Comparison of ENCODE assay signal across 13 mouse cellular contexts in genomic region chr2:35265775-35266174, GRCm38 (mm10). TPM values are rescaled to one million over a fixed set of nuclear protein-coding genes. Genes with fewer than 3 reads are reported as not detected.
DNase-seq lines count a peak whose midpoint lies in the region; ATAC-seq lines count a peak whose summit lies in the region.
"Had no signal": no experiment of that assay in that cellular context is flagged by ENCODE, and none has a peak within 500 bp of the region (broad histone marks: within the 10 kb centered on the region; RNA-seq: fewer than 3 reads in every experiment).

No protein-coding gene starts in this region.

- H3K9ac ChIP-seq in heart, embryonic 14.5 days (ENCODE audit: low read length) = peak overlapping the region; percentile 36; the same call in 1 of the 2 replicates
- H3K9ac ChIP-seq in heart, embryonic 11.5 days (ENCODE audit: low read depth, low read length) = no peak overlapping the region
- no peak overlapping the region for H3K9ac ChIP-seq in midbrain, embryonic 13.5 days (replicated peaks)
- H3K9ac ChIP-seq in embryonic facial prominence, embryonic 15.5 days = no peak overlapping the region
- H3K9ac ChIP-seq in stomach, embryonic 16.5 days (ENCODE audit: low read length) = peak overlapping the region; percentile 54
- H3K9ac ChIP-seq: hindbrain, embryonic 14.5 days; liver, postnatal 0 days; neural tube, embryonic 13.5 days had no signal

- WGBS in heart, embryonic 14.5 days = 65% methylated on average over 8 of the region's 8 CpGs
- WGBS in heart, embryonic 11.5 days (ENCODE audit: insufficient replicate concordance) = 67% methylated on average over 8 of the region's 8 CpGs
- WGBS in midbrain, embryonic 13.5 days = 92% methylated on average over 8 of the region's 8 CpGs
- WGBS in midbrain, embryonic 10.5 days = 92% methylated on average over 8 of the region's 8 CpGs
- 47% methylated on average over 8 of the region's 8 CpGs for WGBS in embryonic facial prominence, embryonic 15.5 days
- 68% methylated on average over 8 of the region's 8 CpGs for WGBS in stomach, embryonic 16.5 days

- H3K9me3 ChIP-seq in heart, embryonic 14.5 days (ENCODE audit: control insufficient read depth, low read length) = no peaks in the 10 kb centered on the region
- no peaks in the 10 kb centered on the region for H3K9me3 ChIP-seq in heart, embryonic 11.5 days (replicated peaks; ENCODE audit: control insufficient read depth, low read length)
- H3K9me3 ChIP-seq in midbrain, embryonic 13.5 days = no peaks in the 10 kb centered on the region
- no peaks in the 10 kb centered on the region for H3K9me3 ChIP-seq in midbrain, embryonic 10.5 days (replicated peaks)
- no peaks in the 10 kb centered on the region for H3K9me3 ChIP-seq in embryonic facial prominence, embryonic 15.5 days (replicated peaks)
- no peaks in the 10 kb centered on the region for H3K9me3 ChIP-seq in stomach, embryonic 16.5 days (replicated peaks; ENCODE audit: control insufficient read depth, low read length)
- H3K9me3 ChIP-seq: megakaryocyte, embryonic 14.5 days; neural tube, embryonic 13.5 days had no signal

- H3K4me3 ChIP-seq in heart, embryonic 14.5 days (ENCODE audit: control insufficient read depth in 1 of 2, insufficient read depth in 1 of 2, low read depth in 1 of 2, low read length in 2 of 2) = no peak overlapping the region
- no peak overlapping the region for H3K4me3 ChIP-seq in heart, embryonic 11.5 days (ENCODE audit: low read depth, low read length)
- H3K4me3 ChIP-seq in midbrain, embryonic 13.5 days (replicated peaks) = no peak overlapping the region
- no peak overlapping the region for H3K4me3 ChIP-seq in midbrain, embryonic 10.5 days
- H3K4me3 ChIP-seq in embryonic facial prominence, embryonic 15.5 days (replicated peaks) = 0 out of 2 replicates have a peak overlapping the region, but pooled peaks have one; percentile 0
- H3K4me3 ChIP-seq in stomach, embryonic 16.5 days (replicated peaks; ENCODE audit: low read length) = no peak overlapping the region
- H3K4me3 ChIP-seq: neural tube, embryonic 13.5 days had no signal

- peak overlapping the region in 1 of 2 experiments; percentile 6; a peak in 1 of 4 replicates for H3K27ac ChIP-seq in heart, embryonic 14.5 days (replicated peaks in 1 of 2; ENCODE audit: control insufficient read depth in 1 of 2, insufficient read depth in 1 of 2, low read depth in 2 of 2, low read length in 2 of 2)
- no peak overlapping the region for H3K27ac ChIP-seq in heart, embryonic 11.5 days (ENCODE audit: low read depth, low read length)
- H3K27ac ChIP-seq in midbrain, embryonic 13.5 days = no peak overlapping the region
- no peak overlapping the region; the same call in 1 of the 2 replicates for H3K27ac ChIP-seq in midbrain, embryonic 10.5 days (replicated peaks)
- peak overlapping the region; percentile 88 for H3K27ac ChIP-seq in embryonic facial prominence, embryonic 15.5 days (replicated peaks)
- peak overlapping the region; percentile 10 for H3K27ac ChIP-seq in stomach, embryonic 16.5 days (ENCODE audit: low read length)
- H3K27ac ChIP-seq: hindbrain, embryonic 14.5 days; neural tube, embryonic 13.5 days had no signal

- H3K4me1 ChIP-seq in heart, embryonic 14.5 days (ENCODE audit: control insufficient read depth in 2 of 2, insufficient read depth in 2 of 2, low read length in 2 of 2) = peaks cover 49 to 67% of the 10 kb centered on the region in 2 experiments
- peaks cover 51% of the 10 kb centered on the region for H3K4me1 ChIP-seq in heart, embryonic 11.5 days (ENCODE audit: control insufficient read depth, insufficient read depth, low read length)
- H3K4me1 ChIP-seq in midbrain, embryonic 13.5 days (replicated peaks) = no peaks in the 10 kb centered on the region
- peaks cover 12% of the 10 kb centered on the region for H3K4me1 ChIP-seq in midbrain, embryonic 10.5 days
- peaks cover 89% of the 10 kb centered on the region for H3K4me1 ChIP-seq in embryonic facial prominence, embryonic 15.5 days
- H3K4me1 ChIP-seq in stomach, embryonic 16.5 days (ENCODE audit: control insufficient read depth, insufficient read depth, low read length) = peaks cover 54% of the 10 kb centered on the region

- 0 out of 2 replicates have a peak, but pooled peaks cover 2% of the 10 kb centered on the region for H3K36me3 ChIP-seq in heart, embryonic 14.5 days (ENCODE audit: control insufficient read depth, insufficient read depth, low read length)
- no peaks in the 10 kb centered on the region for H3K36me3 ChIP-seq in heart, embryonic 11.5 days (ENCODE audit: control insufficient read depth, insufficient read depth, low read length)
- H3K36me3 ChIP-seq in midbrain, embryonic 13.5 days = no peaks in the 10 kb centered on the region
- H3K36me3 ChIP-seq in midbrain, embryonic 10.5 days = no peaks in the 10 kb centered on the region
- H3K36me3 ChIP-seq in embryonic facial prominence, embryonic 15.5 days = no peaks in the 10 kb centered on the region
- no peaks in the 10 kb centered on the region for H3K36me3 ChIP-seq in stomach, embryonic 16.5 days (ENCODE audit: control insufficient read depth, insufficient read depth, low read length)
- H3K36me3 ChIP-seq: neural tube, embryonic 13.5 days had no signal

- H3K27me3 ChIP-seq in heart, embryonic 14.5 days (ENCODE audit: control insufficient read depth, insufficient read depth, low read length) = no peaks in the 10 kb centered on the region
- no peaks in the 10 kb centered on the region for H3K27me3 ChIP-seq in heart, embryonic 11.5 days (ENCODE audit: control insufficient read depth, insufficient read depth, low read length)
- H3K27me3 ChIP-seq in midbrain, embryonic 13.5 days = no peaks in the 10 kb centered on the region
- peaks cover 8% of the 10 kb centered on the region; the same call in 1 of the 2 replicates for H3K27me3 ChIP-seq in midbrain, embryonic 10.5 days (ENCODE audit: low read depth, poor library complexity, severe bottlenecking)
- no peaks in the 10 kb centered on the region for H3K27me3 ChIP-seq in embryonic facial prominence, embryonic 15.5 days
- H3K27me3 ChIP-seq in stomach, embryonic 16.5 days (ENCODE audit: control insufficient read depth, insufficient read depth, low read length) = no peaks in the 10 kb centered on the region
- H3K27me3 ChIP-seq: megakaryocyte, embryonic 14.5 days; neural tube, embryonic 13.5 days had no signal

- no peak for DNase-seq in midbrain, embryonic 10.5 days (ENCODE audit: low spot score)
- no peak for DNase-seq in kidney, adult 18-20 months
- no peak for DNase-seq in ovary, postnatal 10 days (ENCODE audit: low spot score)
- DNase-seq: cerebellum, adult 9-10 months; liver, postnatal 0 days had no signal

- ATAC-seq in heart, embryonic 14.5 days (ENCODE audit: insufficient number of reproducible peaks, insufficient read depth, low FRiP score, low read depth) = no peak
- ATAC-seq in heart, embryonic 11.5 days (replicated peaks; ENCODE audit: insufficient number of reproducible peaks, low FRiP score, low TSS enrichment) = no peak
- ATAC-seq in midbrain, embryonic 13.5 days = peak; percentile 15; the same call in 1 of the 2 replicates
- no peak for ATAC-seq in embryonic facial prominence, embryonic 15.5 days (ENCODE audit: insufficient number of reproducible peaks, low FRiP score, low TSS enrichment, low read depth)
- ATAC-seq in stomach, embryonic 16.5 days (ENCODE audit: insufficient read depth, low FRiP score) = no peak

- H3K4me2 ChIP-seq in heart, embryonic 14.5 days (ENCODE audit: low read length) = peak overlapping the region; percentile 14; the same call in 1 of the 2 replicates
- H3K4me2 ChIP-seq in heart, embryonic 11.5 days = no peak overlapping the region
- H3K4me2 ChIP-seq in midbrain, embryonic 13.5 days (replicated peaks) = no peak overlapping the region
- peak overlapping the region; percentile 31 for H3K4me2 ChIP-seq in embryonic facial prominence, embryonic 15.5 days (replicated peaks)
- 0 out of 2 replicates have a peak overlapping the region, but pooled peaks have one; percentile 23 for H3K4me2 ChIP-seq in stomach, embryonic 16.5 days (ENCODE audit: low read depth, low read length)
- H3K4me2 ChIP-seq: hindbrain, embryonic 14.5 days; neural tube, embryonic 13.5 days had no signal

RNA-seq across cellular contexts. Expression of gene Gsn, which starts 9.6 kb away (rescaled TPM):
- polyA plus RNA-seq in heart, embryonic 14.5 days (2014; fragmentation: Nextera tagmentation; extraction: Ambion mirVana) = 328 and 342 TPM in 2 replicates
- polyA plus RNA-seq in heart, embryonic 11.5 days (2014; fragmentation: Nextera tagmentation; extraction: Ambion mirVana) = 116 and 132 TPM in 2 replicates
- 14.1 and 18.0 TPM in 2 replicates for polyA plus RNA-seq in midbrain, embryonic 13.5 days (2015; fragmentation: Nextera tagmentation; extraction: Ambion mirVana)
- 13.7 and 23.4 TPM in 2 replicates for polyA plus RNA-seq in midbrain, embryonic 10.5 days (2016; fragmentation: Nextera tagmentation; extraction: Ambion mirVana)
- polyA plus RNA-seq in embryonic facial prominence, embryonic 15.5 days (2015; fragmentation: Nextera tagmentation; extraction: Ambion mirVana) = 327 and 340 TPM in 2 replicates
- 386 and 449 TPM in 2 replicates for polyA plus RNA-seq in stomach, embryonic 16.5 days (2015; fragmentation: Nextera tagmentation; extraction: Ambion mirVana)

Comparison
In these comparisons a context has a peak if more than half of its experiments do, and no peak if none do; other contexts are left out.
1. H3K4me2 ChIP-seq: peak in heart, embryonic 14.5 days (single experiment), embryonic facial prominence, embryonic 15.5 days (single experiment) and stomach, embryonic 16.5 days (single experiment); none in heart, embryonic 11.5 days (single experiment) and midbrain, embryonic 13.5 days (single experiment).
2. H3K9ac ChIP-seq: peak in heart, embryonic 14.5 days (single experiment) and stomach, embryonic 16.5 days (single experiment); none in heart, embryonic 11.5 days (single experiment), midbrain, embryonic 13.5 days (single experiment) and embryonic facial prominence, embryonic 15.5 days (single experiment).
3. H3K27ac ChIP-seq: peak in embryonic facial prominence, embryonic 15.5 days (single experiment) and stomach, embryonic 16.5 days (single experiment); none in heart, embryonic 11.5 days (single experiment), midbrain, embryonic 13.5 days (single experiment) and midbrain, embryonic 10.5 days (single experiment).